Mouse (Mus musculus): ENCODE data around the gene Peak1. TPM values are rescaled to one million over a fixed set of nuclear protein-coding genes. Genes with fewer than 3 reads are reported as not detected.
A peak's percentile ranks its signal among the peaks of the same experiment; 100 is the strongest.
"Not testable (repeated sequence)": the region's sequence is repeated elsewhere in the genome, so short reads cannot be mapped to it uniquely, and the experiment has no call there.

Peak1 gene
- polyA plus RNA-seq, 1 experiment from 2014 or later: 9.4 TPM

DNA sequence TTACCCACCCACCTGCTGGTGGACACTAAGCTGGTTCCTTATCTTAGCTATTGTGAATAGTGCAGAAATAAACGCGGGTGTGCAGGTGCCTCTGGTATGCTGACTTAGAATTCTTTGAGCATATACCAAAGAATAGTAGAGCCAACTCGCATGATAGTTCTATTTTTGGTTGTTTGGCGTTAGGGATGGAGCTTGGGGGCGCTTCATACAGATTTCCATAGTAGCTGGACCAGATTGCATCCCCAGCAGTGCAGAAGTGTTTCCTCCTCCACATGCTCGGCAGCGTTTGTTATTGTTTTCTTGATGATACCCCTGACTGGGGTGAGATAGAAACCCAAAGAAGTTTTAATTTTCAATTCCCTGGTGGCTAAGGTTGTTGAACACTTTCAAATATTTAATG, 21.8 kb upstream of the Peak1 start:
- ATAC-seq (ENCODE audit: insufficient number of reproducible peaks, insufficient read depth, low FRiP score, low TSS enrichment, low read depth): no peak
- H3K4me1 ChIP-seq (replicated peaks): no peaks in the 10 kb centered on the region

DNA sequence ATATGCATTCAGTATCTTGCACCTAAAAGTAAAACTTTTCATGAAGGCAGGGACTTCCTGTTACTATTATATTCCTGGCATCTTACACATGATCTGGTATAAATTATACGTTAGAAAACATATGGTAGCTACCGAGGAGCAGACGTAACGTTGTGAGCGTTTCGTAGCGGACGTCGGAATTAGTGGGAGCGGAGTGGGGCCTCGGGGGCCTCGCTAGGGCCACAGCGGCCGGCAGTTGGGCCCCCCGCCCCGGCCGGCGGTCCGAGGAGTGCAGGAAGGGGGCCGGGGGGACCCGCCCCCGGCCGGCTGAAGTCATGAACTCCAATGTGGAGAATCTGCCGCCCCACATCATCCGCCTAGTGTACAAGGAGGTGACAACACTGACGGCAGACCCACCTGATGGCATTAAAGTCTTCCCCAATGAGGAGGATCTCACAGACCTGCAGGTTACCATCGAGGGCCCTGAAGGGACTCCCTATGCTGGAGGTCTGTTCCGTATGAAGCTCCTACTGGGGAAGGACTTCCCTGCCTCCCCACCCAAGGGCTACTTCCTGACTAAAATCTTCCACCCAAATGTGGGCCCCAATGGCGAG, 19.5 kb upstream of the Peak1 start:
- not testable (repeated sequence) for H3K9ac ChIP-seq (replicated peaks); H3K4me3 ChIP-seq (replicated peaks); H3K27me3 ChIP-seq; ATAC-seq (ENCODE audit: insufficient number of reproducible peaks, insufficient read depth, low FRiP score, low TSS enrichment, low read depth); H3K36me3 ChIP-seq; H3K27ac ChIP-seq; H3K9me3 ChIP-seq; H3K4me2 ChIP-seq; H3K4me1 ChIP-seq (replicated peaks)
- WGBS: 80% methylated on average over 29 of the region's 29 CpGs

More for the DNA sequence above, 21.8 kb upstream of the Peak1 start:
- Histone ChIP-seq H3K4me3 (replicated peaks) (no peak overlapping the region), H3K36me3 (no peaks in the 10 kb centered on the region; the same call in 1 of the 2 replicates), H3K4me2 (no peak overlapping the region), H3K9me3 (no peaks in the 10 kb centered on the region), H3K27ac (no peak overlapping the region), H3K9ac (replicated peaks) (no peak overlapping the region), H3K27me3 (no peaks in the 10 kb centered on the region)
- WGBS: 88% methylated on average over 7 of the region's 7 CpGs

GRCm38 (mm10) chr9:56435821-56436526, 18.1 kb upstream of the Peak1 start:
- no peak for ATAC-seq (ENCODE audit: insufficient number of reproducible peaks, insufficient read depth, low FRiP score, low TSS enrichment, low read depth)
- Histone ChIP-seq H3K4me1 (replicated peaks) (no peaks in the 10 kb centered on the region), H3K27me3 (no peaks in the 10 kb centered on the region), H3K4me3 (replicated peaks) (no peak overlapping the region), H3K9ac (replicated peaks) (no peak overlapping the region), H3K4me2 (no peak overlapping the region), H3K27ac (no peak overlapping the region), H3K9me3 (no peaks in the 10 kb centered on the region), H3K36me3 (no peaks in the 10 kb centered on the region; the same call in 1 of the 2 replicates)
- 86% methylated on average over 5 of the region's 5 CpGs for WGBS

GRCm38 (mm10) chr9:56424861-56425260, 7.0 kb upstream of the Peak1 start:
- 84% methylated on average over 4 of the region's 4 CpGs for WGBS
- Histone ChIP-seq H3K4me1 (replicated peaks) (peaks cover 11% of the 10 kb centered on the region), H3K27ac (no peak overlapping the region), H3K9ac (replicated peaks) (no peak overlapping the region), H3K4me2 (no peak overlapping the region), H3K27me3 (no peaks in the 10 kb centered on the region), H3K9me3 (no peaks in the 10 kb centered on the region), H3K36me3 (no peaks in the 10 kb centered on the region), H3K4me3 (replicated peaks) (no peak overlapping the region)
- ATAC-seq (ENCODE audit: insufficient number of reproducible peaks, insufficient read depth, low FRiP score, low TSS enrichment, low read depth): no peak

DNA sequence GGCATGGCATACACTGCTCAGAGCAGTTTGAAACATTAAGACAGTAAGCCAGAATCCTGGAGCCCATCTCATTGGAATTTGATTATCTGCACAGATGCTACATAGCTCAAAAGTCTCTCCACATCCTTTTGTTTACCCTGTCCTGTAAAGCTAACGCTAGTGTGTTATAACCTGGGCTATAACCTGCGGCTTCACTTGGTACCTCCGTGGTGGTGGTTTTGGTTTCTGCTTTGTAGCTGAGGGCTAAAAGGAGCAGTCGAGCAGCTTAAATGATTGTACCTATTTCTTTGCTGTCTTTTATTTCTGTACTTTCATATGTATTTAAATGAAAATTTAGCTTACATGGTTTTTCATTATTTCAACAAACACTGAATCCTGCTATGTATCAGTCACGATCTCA, 4.1 kb upstream of the Peak1 start:
- ATAC-seq (ENCODE audit: insufficient number of reproducible peaks, insufficient read depth, low FRiP score, low TSS enrichment, low read depth): no peak
- H3K27me3 ChIP-seq: no peaks in the 10 kb centered on the region
- no peaks in the 10 kb centered on the region for H3K36me3 ChIP-seq
- no peaks in the 10 kb centered on the region for H3K9me3 ChIP-seq
- WGBS: 83% methylated on average over 5 of the region's 5 CpGs
- no peak overlapping the region for H3K4me2 ChIP-seq
- H3K4me1 ChIP-seq (replicated peaks): peaks cover 20% of the 10 kb centered on the region
- no peak overlapping the region for H3K4me3 ChIP-seq (replicated peaks)
- H3K27ac ChIP-seq: no peak overlapping the region
- no peak overlapping the region for H3K9ac ChIP-seq (replicated peaks)

DNA sequence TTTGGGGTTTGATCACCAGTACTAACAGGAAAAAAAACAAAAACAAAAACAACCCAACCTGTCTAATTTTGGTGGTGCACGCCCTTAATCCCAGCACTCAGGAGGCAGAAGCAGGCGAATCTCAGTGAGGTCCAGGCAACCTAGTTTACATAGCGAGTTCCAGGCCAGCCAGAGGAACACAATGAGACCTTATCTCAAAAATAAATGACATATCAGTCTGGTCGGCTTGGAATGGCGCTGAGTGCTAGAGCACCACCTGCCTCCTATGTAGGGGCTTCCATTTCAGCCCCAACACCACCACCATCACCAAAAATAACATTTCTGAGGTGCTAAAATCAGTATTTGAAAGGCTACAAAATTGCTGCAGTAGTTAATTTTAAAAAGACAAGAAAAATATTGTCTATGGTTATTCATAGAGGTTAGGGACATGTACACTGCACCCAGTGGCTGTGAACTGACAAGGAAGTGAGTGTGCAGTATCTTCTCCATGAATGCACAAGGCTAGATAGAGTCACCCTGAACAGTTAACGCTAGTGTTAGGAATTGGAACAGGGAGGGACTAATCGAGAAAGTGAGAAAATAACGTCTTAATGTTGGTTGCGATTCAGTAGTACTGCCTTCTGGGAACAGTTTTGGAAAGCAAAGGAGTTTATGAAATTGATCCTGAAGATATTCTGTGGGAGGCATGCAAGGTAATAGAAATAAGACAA, 3.2 kb upstream of the Peak1 start:
- no peak for ATAC-seq (ENCODE audit: insufficient number of reproducible peaks, insufficient read depth, low FRiP score, low TSS enrichment, low read depth)
- Histone ChIP-seq H3K4me2 (no peak overlapping the region), H3K9ac (replicated peaks) (no peak overlapping the region), H3K27ac (no peak overlapping the region), H3K4me1 (replicated peaks) (peaks cover 23% of the 10 kb centered on the region), H3K36me3 (no peaks in the 10 kb centered on the region), H3K27me3 (no peaks in the 10 kb centered on the region), H3K4me3 (replicated peaks) (no peak overlapping the region), H3K9me3 (no peaks in the 10 kb centered on the region)
- WGBS: 90% methylated on average over 9 of the region's 9 CpGs

GRCm38 (mm10) chr9:56420236-56420635, 2.4 kb upstream of the Peak1 start:
- Histone ChIP-seq H3K9me3 (no peaks in the 10 kb centered on the region), H3K27me3 (no peaks in the 10 kb centered on the region), H3K27ac (no peak overlapping the region), H3K36me3 (no peaks in the 10 kb centered on the region), H3K9ac (replicated peaks) (no peak overlapping the region), H3K4me2 (peak overlapping the region; percentile 67; the same call in 1 of the 2 replicates), H3K4me3 (replicated peaks) (no peak overlapping the region), H3K4me1 (replicated peaks) (peaks cover 23% of the 10 kb centered on the region)
- WGBS: 100% methylated on average over 1 of the region's 1 CpGs
- no peak for ATAC-seq (ENCODE audit: insufficient number of reproducible peaks, insufficient read depth, low FRiP score, low TSS enrichment, low read depth)

DNA sequence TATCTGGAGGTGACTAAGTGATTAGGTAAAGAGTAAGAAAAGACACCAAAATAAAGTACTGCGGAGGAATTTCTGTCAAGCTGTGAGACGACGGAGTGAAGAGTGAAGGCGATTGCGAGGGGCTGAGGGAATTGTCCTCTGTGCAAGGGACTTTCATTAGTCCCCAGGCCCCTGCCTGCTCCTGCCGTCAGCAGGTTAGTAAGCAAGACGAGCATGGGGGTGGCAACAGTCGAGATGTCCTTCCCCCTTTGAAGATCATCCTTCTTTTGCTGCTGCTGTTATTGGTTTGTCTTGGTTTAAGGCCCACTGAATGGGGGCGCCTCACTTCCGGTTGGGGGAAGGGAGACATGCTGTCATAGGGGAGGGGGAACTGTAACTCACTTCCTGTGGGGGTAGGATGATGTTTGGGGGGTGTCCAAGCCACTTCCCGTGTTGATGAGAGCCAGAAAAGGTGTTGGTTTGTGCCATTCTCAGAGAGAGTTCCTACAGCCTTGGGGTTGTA, 922 bp upstream of the Peak1 start:
- under 1% methylated on average over 10 of the region's 11 CpGs for WGBS
- no peaks in the 10 kb centered on the region for H3K36me3 ChIP-seq
- peak overlapping the region; percentile 75 for H3K9ac ChIP-seq (replicated peaks)
- peak overlapping the region; percentile 91 for H3K27ac ChIP-seq
- H3K9me3 ChIP-seq: no peaks in the 10 kb centered on the region
- H3K4me1 ChIP-seq (replicated peaks): peaks cover 23% of the 10 kb centered on the region
- no peaks in the 10 kb centered on the region for H3K27me3 ChIP-seq
- ATAC-seq (ENCODE audit: insufficient number of reproducible peaks, insufficient read depth, low FRiP score, low TSS enrichment, low read depth): peak; percentile 27; the same call in 1 of the 2 replicates
- peak overlapping the region; percentile 74 for H3K4me3 ChIP-seq (replicated peaks)
- H3K4me2 ChIP-seq: peak overlapping the region; percentile 67

- peaks cover 23% of the 10 kb centered on the region for H3K4me1 ChIP-seq (replicated peaks)
- H3K27me3 ChIP-seq: no peaks in the 10 kb centered on the region
Measured at GRCm38 (mm10) chr9:56417415-56417947, 386 bp downstream of the Peak1 start.

DNA sequence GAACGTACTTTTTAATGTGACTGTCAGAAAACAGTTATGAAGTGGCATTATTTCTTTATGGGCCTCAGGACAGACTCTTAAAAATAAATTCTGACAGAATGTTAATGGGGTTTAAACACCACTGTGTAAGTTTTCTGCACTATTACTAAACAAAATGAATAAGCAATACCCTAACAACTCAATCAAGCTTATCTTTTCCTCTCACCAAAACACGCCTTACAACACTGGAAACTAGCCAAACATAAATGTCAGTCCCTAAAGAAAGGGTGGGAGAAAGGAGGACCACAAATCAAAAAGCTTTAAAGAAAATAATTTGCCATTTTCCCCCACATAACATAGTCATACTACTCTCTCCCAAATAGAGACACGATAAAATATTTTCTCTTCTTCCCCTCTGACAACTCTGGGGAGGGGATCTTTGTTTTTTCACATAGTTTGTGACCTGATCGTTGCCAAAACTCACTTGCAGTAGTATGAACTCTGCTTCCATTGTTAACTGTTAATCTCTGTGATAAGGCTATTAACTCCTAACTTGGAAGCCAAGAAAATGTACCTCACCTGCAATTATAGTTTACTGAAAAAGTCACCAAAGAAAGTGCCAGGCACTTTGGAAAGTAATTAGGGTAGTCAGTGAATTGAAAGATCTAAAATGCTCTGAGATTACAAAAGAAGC, 1.8 kb downstream of the Peak1 start:
- Histone ChIP-seq H3K9ac (replicated peaks) (no peak overlapping the region), H3K27ac (no peak overlapping the region), H3K4me2 (no peak overlapping the region; the same call in 1 of the 2 replicates), H3K36me3 (no peaks in the 10 kb centered on the region), H3K4me1 (replicated peaks) (peaks cover 20% of the 10 kb centered on the region), H3K9me3 (no peaks in the 10 kb centered on the region), H3K27me3 (no peaks in the 10 kb centered on the region), H3K4me3 (replicated peaks) (no peak overlapping the region)
- no peak for ATAC-seq (ENCODE audit: insufficient number of reproducible peaks, insufficient read depth, low FRiP score, low TSS enrichment, low read depth)
- WGBS: 69% methylated on average over 4 of the region's 4 CpGs

More at GRCm38 (mm10) chr9:56417415-56417947, 386 bp downstream of the Peak1 start:
- peak overlapping the region; percentile 95 for H3K27ac ChIP-seq
- 0% methylated on average over 39 of the region's 40 CpGs for WGBS
- H3K4me3 ChIP-seq (replicated peaks): peak overlapping the region; percentile 74
- H3K9ac ChIP-seq (replicated peaks): peak overlapping the region; percentile 86
- ATAC-seq (ENCODE audit: insufficient number of reproducible peaks, insufficient read depth, low FRiP score, low TSS enrichment, low read depth): peak; percentile 60
- no peaks in the 10 kb centered on the region for H3K36me3 ChIP-seq
- H3K4me2 ChIP-seq: peak overlapping the region; percentile 67
- no peaks in the 10 kb centered on the region for H3K9me3 ChIP-seq

Data from limb, embryonic 12.5 days (tissue).